Comparison of ENCODE assay signal across 28 mouse cellular contexts in the genomic region with DNA sequence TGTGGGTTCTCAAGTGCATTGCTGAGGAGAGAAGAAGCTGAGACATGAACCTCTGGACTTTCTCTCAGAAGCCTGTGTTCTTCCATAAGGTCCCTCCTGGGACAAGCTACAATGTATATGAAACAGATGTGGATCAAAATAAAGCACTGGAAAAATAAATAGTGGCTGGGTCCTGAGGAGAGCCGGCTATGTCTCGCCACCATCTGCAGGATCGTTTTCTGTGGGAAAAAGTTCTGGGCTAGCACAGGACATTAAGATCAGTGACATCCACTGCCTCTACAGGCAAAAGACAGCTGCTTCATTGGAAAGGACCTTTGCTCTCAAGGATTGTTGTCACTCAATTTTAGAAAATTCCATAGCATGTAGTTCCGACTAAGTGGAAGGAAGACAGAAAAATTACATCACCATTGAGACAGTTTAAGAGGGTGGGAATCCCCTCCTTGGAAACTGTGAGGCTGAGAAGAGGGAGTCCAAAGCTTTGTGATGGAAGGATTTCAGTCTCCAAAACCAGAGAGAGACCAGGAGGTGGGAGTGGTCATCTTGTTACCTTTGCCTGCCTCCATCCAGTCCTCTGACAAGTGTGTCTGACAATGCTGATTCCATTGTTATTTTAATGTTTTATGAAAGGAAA.
DNase-seq lines count a peak whose midpoint lies in the region; ATAC-seq and TF ChIP-seq lines count a peak whose summit lies in the region.
"Had no signal": no experiment of that assay in that cellular context is flagged by ENCODE, and none has a peak within 500 bp of the region (broad histone marks: within the 10 kb centered on the region; RNA-seq: fewer than 3 reads in every experiment).

No protein-coding gene starts in this region.

- 44% methylated on average over 4 of the region's 4 CpGs for WGBS in lung, embryonic 14.5 days
- WGBS in embryonic facial prominence, embryonic 14.5 days: 44% methylated on average over 4 of the region's 4 CpGs

- TF ChIP-seq CTCF in lung, embryonic 14.5 days (IDR thresholded peaks at IDR 0.05; ENCODE audit: low read depth): no peak
- no peak for TF ChIP-seq CTCF in gastrocnemius, adult 2 months (IDR thresholded peaks at IDR 0.05)

- peak; percentile 35; the same call in 1 of the 2 replicates for ATAC-seq in lung, embryonic 14.5 days (ENCODE audit: insufficient read depth)
- ATAC-seq in embryonic facial prominence, embryonic 14.5 days (ENCODE audit: low read depth): peak; percentile 62; the same call in 1 of the 2 replicates
- ATAC-seq: CD4-positive, CD25-positive, alpha-beta regulatory T cell, adult 4 months; forebrain, embryonic 14.5 days; intestine, embryonic 16.5 days; Patski had no signal

- no peaks in the 10 kb centered on the region for H3K36me3 ChIP-seq in lung, embryonic 14.5 days (ENCODE audit: insufficient read depth)
- H3K36me3 ChIP-seq in embryonic facial prominence, embryonic 14.5 days (ENCODE audit: control insufficient read depth, insufficient read depth, low read length): no peaks in the 10 kb centered on the region
- H3K36me3 ChIP-seq: embryonic facial prominence, embryonic 15.5 days; forebrain, embryonic 10.5 days; heart, embryonic 15.5 days; hindbrain, embryonic 10.5 days; hindbrain, embryonic 15.5 days had no signal

- no peak overlapping the region for H3K4me2 ChIP-seq in lung, embryonic 14.5 days
- H3K4me2 ChIP-seq in embryonic facial prominence, embryonic 14.5 days (ENCODE audit: low read depth, low read length): no peak overlapping the region
- H3K4me2 ChIP-seq: embryonic facial prominence, embryonic 15.5 days; heart, embryonic 11.5 days; heart, embryonic 15.5 days; hindbrain, embryonic 15.5 days had no signal

- 0 out of 2 replicates have a peak, but pooled peaks cover 3% of the 10 kb centered on the region for H3K4me1 ChIP-seq in lung, embryonic 14.5 days (ENCODE audit: insufficient read depth)
- 0 out of 2 replicates have a peak, but pooled peaks cover 4% of the 10 kb centered on the region for H3K4me1 ChIP-seq in embryonic facial prominence, embryonic 14.5 days (ENCODE audit: control insufficient read depth, insufficient read depth, low read length)
- H3K4me1 ChIP-seq: heart, embryonic 15.5 days; hindbrain, embryonic 15.5 days had no signal

- H3K27ac ChIP-seq in lung, embryonic 14.5 days (ENCODE audit: low read depth): no peak overlapping the region
- no peak overlapping the region for H3K27ac ChIP-seq in embryonic facial prominence, embryonic 14.5 days (replicated peaks; ENCODE audit: low read depth, low read length)
- no peak overlapping the region for H3K27ac ChIP-seq in gastrocnemius, adult 2 months
- H3K27ac ChIP-seq: embryonic facial prominence, embryonic 15.5 days; forebrain, embryonic 10.5 days; heart, adult 2 months; heart, embryonic 15.5 days; hindbrain, embryonic 10.5 days; hindbrain, embryonic 15.5 days had no signal

- intact Hi-C loops in gastrocnemius, adult 2 months (cut with DNase I): no loop called here

- no peak overlapping the region for H3K9ac ChIP-seq in lung, embryonic 14.5 days
- no peak overlapping the region for H3K9ac ChIP-seq in embryonic facial prominence, embryonic 14.5 days (ENCODE audit: low read depth, low read length)
- H3K9ac ChIP-seq: embryonic facial prominence, embryonic 15.5 days; heart, embryonic 15.5 days; hindbrain, embryonic 15.5 days had no signal

- peak; percentile 15 for DNase-seq in embryo, embryonic 10 days (ENCODE audit: low spot score)
- DNase-seq in embryo, embryonic 9.5 days (ENCODE audit: extremely low spot score): no peak
- DNase-seq in lung, embryonic 14.5 days: peak; percentile 36
- DNase-seq in lung, postnatal 14 days: no peak
- DNase-seq in ZHBTc4 (ENCODE audit: low read depth, low spot score): peak; percentile 14
- peak; percentile 38 for DNase-seq in embryonic facial prominence, embryonic 14.5 days (ENCODE audit: low spot score)
- no peak for DNase-seq in gastrocnemius, adult 2 months
- DNase-seq in ovary, postnatal 36 days (ENCODE audit: low spot score): no peak
- DNase-seq: adrenal gland, adult 8-10 months; adrenal gland, postnatal 36 days; B cell, adult 2 months; cerebellum, adult 11 months; cerebellum, adult 8-10 months; cerebellum, postnatal 14 days; gastrocnemius, postnatal 10 days; heart, adult 2 months; heart, postnatal 14 days had no signal

- no peak overlapping the region for H3K4me3 ChIP-seq in lung, embryonic 14.5 days (ENCODE audit: low read depth, low read length)
- H3K4me3 ChIP-seq in embryonic facial prominence, embryonic 14.5 days (ENCODE audit: low read depth, low read length): no peak overlapping the region
- no peak overlapping the region for H3K4me3 ChIP-seq in gastrocnemius, adult 2 months
- H3K4me3 ChIP-seq: embryonic facial prominence, embryonic 15.5 days; erythroblast, embryonic 14.5 days; forebrain, embryonic 10.5 days; heart, adult 2 months; heart, embryonic 15.5 days; hindbrain, embryonic 10.5 days; hindbrain, embryonic 15.5 days had no signal

- H3K27me3 ChIP-seq in lung, embryonic 14.5 days (ENCODE audit: insufficient read depth, low read length): no peaks in the 10 kb centered on the region
- H3K27me3 ChIP-seq in embryonic facial prominence, embryonic 14.5 days (replicated peaks; ENCODE audit: control insufficient read depth, insufficient read depth, low read length): no peaks in the 10 kb centered on the region
- H3K27me3 ChIP-seq: embryonic facial prominence, embryonic 15.5 days; heart, embryonic 15.5 days; hindbrain, embryonic 15.5 days; Patski had no signal

- no peaks in the 10 kb centered on the region for H3K9me3 ChIP-seq in lung, embryonic 14.5 days (ENCODE audit: low read depth, low read length)
- H3K9me3 ChIP-seq in embryonic facial prominence, embryonic 14.5 days (ENCODE audit: control insufficient read depth, low read length): no peaks in the 10 kb centered on the region
- H3K9me3 ChIP-seq: embryonic facial prominence, embryonic 15.5 days; forebrain, embryonic 10.5 days; heart, embryonic 15.5 days; hindbrain, embryonic 10.5 days; hindbrain, embryonic 15.5 days had no signal

Comparison
In these comparisons a context has a peak if more than half of its experiments do, and no peak if none do; other contexts are left out.
1. DNase-seq: peak in embryo, embryonic 10 days (single experiment), lung, embryonic 14.5 days (single experiment), ZHBTc4 (single experiment) and embryonic facial prominence, embryonic 14.5 days (single experiment); none in embryo, embryonic 9.5 days (single experiment), lung, postnatal 14 days (single experiment), gastrocnemius, adult 2 months (single experiment) and ovary, postnatal 36 days (single experiment).